Mouse (Mus musculus): ENCODE results near the gene Stat5a. TPM values are rescaled to one million over a fixed set of nuclear protein-coding genes. Genes with fewer than 3 reads are reported as not detected.

The Stat5a gene
- polyA plus RNA-seq, 1 experiment: 136 TPM

DNA sequence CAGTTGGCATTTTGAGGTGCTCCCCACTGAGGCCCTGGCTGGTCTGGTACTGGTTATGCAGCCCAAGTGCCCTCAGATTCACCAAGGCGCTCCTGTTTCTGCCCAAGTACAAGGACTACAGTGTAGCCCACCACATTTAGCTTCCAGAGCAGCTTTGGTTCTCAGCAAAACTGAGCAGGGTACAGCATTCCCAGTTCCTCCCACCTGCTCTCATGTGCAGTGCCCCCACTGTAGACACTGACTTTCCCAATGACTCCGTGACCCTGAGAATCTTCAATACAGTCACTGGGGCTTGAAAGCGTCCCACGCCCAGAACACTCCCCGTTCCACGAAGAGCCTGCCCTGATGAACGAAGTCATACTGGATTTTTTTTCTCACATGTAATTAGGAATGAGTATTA is 71.5 kb downstream of the Stat5a start:
- TF ChIP-seq POLR2A (IDR thresholded peaks at IDR 0.05; ENCODE audit: control insufficient read depth, extremely low read depth, insufficient read depth, low read length, poor library complexity) (no peak), CTCF (IDR thresholded peaks at IDR 0.05; ENCODE audit: borderline replicate concordance, control insufficient read depth, extremely low read depth, insufficient read depth, low read length, poor library complexity) (no peak)
- WGBS: 85% methylated on average over 7 of the region's 7 CpGs
- H3K27ac ChIP-seq (ENCODE audit: control insufficient read depth, insufficient read depth, low read length): peak overlapping the region; percentile 26; the same call in 1 of the 2 replicates
- no peaks in the 10 kb centered on the region for H3K27me3 ChIP-seq (ENCODE audit: control insufficient read depth, insufficient read depth, low read length)
- no peak for DNase-seq
- peaks cover 20% of the 10 kb centered on the region for H3K4me1 ChIP-seq (replicated peaks; ENCODE audit: control insufficient read depth, insufficient read depth, low read length)
- H3K4me3 ChIP-seq (ENCODE audit: control insufficient read depth, insufficient read depth, low read length): no peak overlapping the region
- no peaks in the 10 kb centered on the region for H3K36me3 ChIP-seq (ENCODE audit: control insufficient read depth, insufficient read depth, low read length)

DNA sequence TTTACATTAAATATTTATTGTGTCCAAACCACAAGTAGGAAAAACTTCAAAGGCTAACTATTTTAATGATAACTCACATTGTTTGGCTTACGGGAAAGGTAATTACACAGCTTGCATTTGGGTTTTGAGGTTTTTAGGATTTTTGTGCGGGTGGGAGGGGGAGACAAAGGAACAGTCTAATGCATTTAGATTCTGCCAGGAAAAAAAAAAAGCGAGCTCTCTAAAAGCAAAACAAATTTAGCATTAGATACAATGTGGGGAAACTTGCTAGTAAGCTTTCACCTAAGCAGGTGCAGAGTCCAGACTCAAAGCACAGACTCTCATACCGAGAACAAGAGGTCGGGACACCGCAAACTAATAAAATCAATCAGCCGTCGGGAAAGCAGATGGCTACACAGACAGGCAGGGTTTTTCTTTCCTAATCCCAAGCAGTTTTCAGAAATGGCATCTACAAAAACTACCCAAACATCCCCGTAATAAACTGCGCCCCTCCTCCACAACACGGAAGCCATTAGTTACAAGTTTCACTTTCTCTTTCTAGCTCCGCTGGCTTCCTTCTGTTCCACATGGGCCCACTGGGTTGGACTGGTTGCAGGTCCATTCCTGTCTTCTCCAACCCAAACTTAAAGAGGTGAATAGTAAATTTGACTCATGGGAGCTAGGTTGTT is 72.2 kb downstream of the Stat5a start:
- Histone ChIP-seq H3K4me3 (ENCODE audit: control insufficient read depth, insufficient read depth, low read length) (peak overlapping the region; percentile 60), H3K4me1 (replicated peaks; ENCODE audit: control insufficient read depth, insufficient read depth, low read length) (peaks cover 22% of the 10 kb centered on the region), H3K27ac (ENCODE audit: control insufficient read depth, insufficient read depth, low read length) (peak overlapping the region; percentile 88), H3K36me3 (ENCODE audit: control insufficient read depth, insufficient read depth, low read length) (no peaks in the 10 kb centered on the region), H3K27me3 (ENCODE audit: control insufficient read depth, insufficient read depth, low read length) (no peaks in the 10 kb centered on the region)
- no peak for TF ChIP-seq POLR2A (IDR thresholded peaks at IDR 0.05; ENCODE audit: control insufficient read depth, extremely low read depth, insufficient read depth, low read length, poor library complexity)
- no peak for TF ChIP-seq CTCF (IDR thresholded peaks at IDR 0.05; ENCODE audit: borderline replicate concordance, control insufficient read depth, extremely low read depth, insufficient read depth, low read length, poor library complexity)
- 3% methylated on average over 12 of the region's 12 CpGs for WGBS
- DNase-seq: peak; percentile 64

Other genes starting within 250 kb of the Stat5a start
- gene Nkiras2, start 240.1 kb upstream of the Stat5a start, polyA plus RNA-seq (2012; rRNA removed): 64.6 and 68.4 TPM in 2 replicates
- 99.8 and 110 TPM in 2 replicates for gene Dnajc7, start 239.2 kb upstream of the Stat5a start, polyA plus RNA-seq (2012; rRNA removed)
- gene Zfp385c, start 166.9 kb upstream of the Stat5a start, polyA plus RNA-seq (2012; rRNA removed): 0.32 and 0.55 TPM in 2 replicates
- gene Dhx58, start 155.1 kb upstream of the Stat5a start, polyA plus RNA-seq (2012; rRNA removed): 24.2 and 27.3 TPM in 2 replicates
- 56.4 and 58.1 TPM in 2 replicates for gene Kat2a, start 146.9 kb upstream of the Stat5a start, polyA plus RNA-seq (2012; rRNA removed)
- gene Hspb9, start 145.5 kb upstream of the Stat5a start, polyA plus RNA-seq (2012; rRNA removed): 0.24 and 0.31 TPM in 2 replicates
- 290 and 304 TPM in 2 replicates for gene Rab5c, start 121.1 kb upstream of the Stat5a start, polyA plus RNA-seq (2012; rRNA removed)
- gene Kcnh4, start 99.4 kb upstream of the Stat5a start, polyA plus RNA-seq (2012; rRNA removed): 1.1 and 1.2 TPM in 2 replicates
- gene Hcrt, start 96.4 kb upstream of the Stat5a start, polyA plus RNA-seq (2012; rRNA removed): 0.57 TPM in 1 of 2 replicates, not detected in the other
- gene Ghdc, start 88.4 kb upstream of the Stat5a start, polyA plus RNA-seq (2012; rRNA removed): 6.8 and 7.9 TPM in 2 replicates
- 178 and 204 TPM in 2 replicates for gene Stat5b, start 8.6 kb upstream of the Stat5a start, polyA plus RNA-seq (2012; rRNA removed)
- gene Stat3, start 80.2 kb downstream of the Stat5a start, polyA plus RNA-seq (2012; rRNA removed): 140 and 147 TPM in 2 replicates
- gene Cavin1, start 111.5 kb downstream of the Stat5a start, polyA plus RNA-seq (2012; rRNA removed): 18.9 and 22.4 TPM in 2 replicates
- 35.9 and 39.7 TPM in 2 replicates for gene Atp6v0a1, start 150.1 kb downstream of the Stat5a start, polyA plus RNA-seq (2012; rRNA removed)
- gene Naglu, start 210.7 kb downstream of the Stat5a start, polyA plus RNA-seq (2012; rRNA removed): 24.3 and 25.2 TPM in 2 replicates
- gene Hsd17b1, start 219.1 kb downstream of the Stat5a start, polyA plus RNA-seq (2012; rRNA removed): 0.40 and 0.93 TPM in 2 replicates
- gene Coasy, start 223.2 kb downstream of the Stat5a start, polyA plus RNA-seq (2012; rRNA removed): 68.5 and 74.2 TPM in 2 replicates
- gene Mlx, start 227.9 kb downstream of the Stat5a start, polyA plus RNA-seq (2012; rRNA removed): 79.1 and 110 TPM in 2 replicates
- gene Psmc3ip, start 236.1 kb downstream of the Stat5a start, polyA plus RNA-seq (2012; rRNA removed): 6.0 and 6.1 TPM in 2 replicates